Mouse (Mus musculus): ENCODE measurements around the gene AI182371.

DNA sequence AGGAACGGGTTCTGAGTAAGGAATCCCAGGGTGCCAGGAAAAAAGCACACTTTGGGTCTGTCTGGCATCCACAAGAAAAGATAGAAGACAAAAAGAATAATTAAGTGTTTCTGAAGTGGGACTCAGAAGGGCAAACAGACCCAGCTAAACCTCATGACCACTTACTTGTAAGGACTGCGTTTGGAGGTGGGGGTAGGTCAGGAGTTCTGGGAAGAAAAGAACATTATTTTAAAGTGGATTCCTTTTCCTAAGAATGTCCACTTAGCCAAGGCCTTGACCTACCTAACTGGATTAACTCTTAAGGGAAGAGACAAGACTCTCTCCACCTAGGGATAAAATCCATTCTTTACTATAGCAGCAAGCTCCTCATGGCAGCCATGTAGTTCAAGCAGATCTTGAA is 28.8 kb downstream of the AI182371 start:
- no peak for TF ChIP-seq CTCF (IDR thresholded peaks at IDR 0.05; ENCODE audit: borderline replicate concordance, extremely low read depth, insufficient read depth, insufficient read length)
- TF ChIP-seq POLR2A (IDR thresholded peaks at IDR 0.05; ENCODE audit: borderline replicate concordance, extremely low read depth, insufficient read depth, insufficient read length, poor library complexity, severe bottlenecking) = no peak

Data from brain, embryonic 14.5 days (tissue).